Mouse (Mus musculus) liver, embryonic 14.5 days (tissue): ENCODE measurements around the gene Auts2. TPM values are rescaled to one million over a fixed set of nuclear protein-coding genes. Genes with fewer than 3 reads are reported as not detected.

Source experiments
- ATAC-seq: fragments of 200-750 bp; cut with Nextera tagmentation; 2 replicates; pipeline ENCODE4 v1.8.0; 2017; ENCODE audit warnings: moderate number of reproducible peaks, mild to moderate bottlenecking, moderate library complexity; ENCODE audit not compliant: insufficient read depth
- DNase-seq, 3 experiments: peaks; one replicate each; pipeline ENCODE4 v3.0.0-alpha.2; 2012 to 2013; ENCODE audit warnings: low read depth in 3 of 3, low spot score in 3 of 3
- H3K27ac ChIP-seq: fragments of 300-500 bp; sonication (generic); 2 replicates; pipeline ENCODE4 v1.5.1; 2014; ENCODE audit warnings: moderate library complexity, mild to moderate bottlenecking, control low read depth, inconsistent platforms
- H3K27me3 ChIP-seq: fragments of 300-500 bp; sonication (generic); 2 replicates; pipeline ENCODE4 v1.6.1; 2014; ENCODE audit warnings: mild to moderate bottlenecking, low read length, moderate library complexity; ENCODE audit not compliant: control insufficient read depth, insufficient read depth
- H3K36me3 ChIP-seq: fragments of 300-500 bp; sonication (generic); replicated peaks from 2 replicates; pipeline ENCODE4 v1.6.1; 2014; ENCODE audit warnings: low read depth; ENCODE audit not compliant: control insufficient read depth, insufficient read depth
- H3K4me1 ChIP-seq, 2 experiments: fragments of 200-500 bp in 1 of 2; fragments of 300-500 bp in 1 of 2; sonication (generic) in 1 of 2; replicated peaks; 2 replicates each; pipeline ENCODE4 v1.6.1; 2012 to 2014; ENCODE audit warnings: antibody characterized with exemption in 1 of 2, inconsistent platforms in 1 of 2, low read length in 1 of 2; ENCODE audit not compliant: control insufficient read depth in 2 of 2, insufficient read depth in 2 of 2
- H3K4me2 ChIP-seq: fragments of 300-500 bp; sonication (generic); 2 replicates; pipeline ENCODE4 v1.6.1; 2014; ENCODE audit warnings: low read depth, mild to moderate bottlenecking, control low read depth, moderate library complexity
- H3K4me3 ChIP-seq, 2 experiments: fragments of 200-500 bp in 1 of 2; fragments of 300-500 bp in 1 of 2; sonication (generic) in 1 of 2; 2 replicates each; pipeline ENCODE4 v1.5.1; 2012 to 2014; ENCODE audit warnings: low read depth in 2 of 2, low read length in 2 of 2, mild to moderate bottlenecking in 2 of 2, control low read depth in 1 of 2, inconsistent platforms in 1 of 2, moderate library complexity in 1 of 2; ENCODE audit not compliant: insufficient read depth in 1 of 2
- H3K9ac ChIP-seq: fragments of 300-500 bp; sonication (generic); replicated peaks from 2 replicates; pipeline ENCODE4 v1.6.1; 2014; ENCODE audit warnings: mild to moderate bottlenecking, control low read depth, moderate library complexity
- H3K9me3 ChIP-seq: fragments of 300-500 bp; sonication (generic); 2 replicates; pipeline ENCODE4 v1.6.1; 2016; ENCODE audit warnings: low read length, mixed read lengths; ENCODE audit not compliant: control insufficient read depth
- CTCF ChIP-seq: IDR thresholded peaks from 2 replicates; pipeline ENCODE4 v1.5.1; 2016; ENCODE audit warnings: antibody characterized with exemption, low read depth, control low read depth
- EP300 ChIP-seq: IDR thresholded peaks from 2 replicates; pipeline ENCODE4 v1.6.1; 2016; ENCODE audit warnings: antibody characterized with exemption, low read depth
- WGBS: fragments of 180-500 bp; shearing (Covaris S2); extraction: QIAGEN DNeasy Blood & Tissue Kit; methylation state at CpG from one replicate; pipeline ENCODE4 v1.1.7; 2014; ENCODE audit not compliant: insufficient replicate concordance; 5-methylcytosine and 5-hydroxymethylcytosine counted together
- polyA plus RNA-seq, 2 experiments: library from polyadenylated mRNA; depleted of rRNA in 1 of 2; stranded (reverse) in 1 of 2; unstranded in 1 of 2; fragments of >200 nt; fragmentation: Nextera tagmentation in 1 of 2; extraction: Ambion mirVana in 1 of 2; gene quantifications; 2 replicates each; pipeline versions ENCODE4 v1.2.1 to v1.2.3; 2012 to 2014

Gene Auts2
- polyA plus RNA-seq, 2 experiments, result 0.77 to 1.6 TPM

GRCm38 (mm10) chr5:131596591-131596990 is 946.6 kb downstream of the Auts2 start:
- 17% methylated on average over 10 of the region's 10 CpGs for WGBS
- Histone ChIP-seq H3K27ac (no peak overlapping the region), H3K36me3 (no peaks in the 10 kb centered on the region), H3K27me3 (no peaks in the 10 kb centered on the region), H3K9ac (no peak overlapping the region), H3K4me2 (no peak overlapping the region), H3K4me3 (no peak overlapping the region), H3K9me3 (no peaks in the 10 kb centered on the region), H3K4me1 (no peaks in the 10 kb centered on the region)
- DNase-seq (no peak), ATAC-seq (no peak)
- TF ChIP-seq CTCF (no peak), EP300 (no peak)

GRCm38 (mm10) chr5:131595730-131596129 is 947.4 kb downstream of the Auts2 start:
- no peaks in the 10 kb centered on the region for H3K4me1 ChIP-seq
- H3K4me3 ChIP-seq, result no peak overlapping the region
- no peak overlapping the region for H3K9ac ChIP-seq
- ATAC-seq (no peak), DNase-seq (no peak)
- TF ChIP-seq EP300, result no peak
- TF ChIP-seq CTCF, result no peak
- WGBS, result 29% methylated on average over 8 of the region's 8 CpGs
- no peaks in the 10 kb centered on the region for H3K9me3 ChIP-seq
- H3K4me2 ChIP-seq, result no peak overlapping the region
- H3K27ac ChIP-seq, result no peak overlapping the region
- H3K27me3 ChIP-seq, result no peaks in the 10 kb centered on the region
- no peaks in the 10 kb centered on the region for H3K36me3 ChIP-seq

- 64% methylated on average over 3 of the region's 3 CpGs for WGBS
- ATAC-seq, result no peak
- H3K27me3 ChIP-seq, result no peaks in the 10 kb centered on the region
- no peak overlapping the region for H3K9ac ChIP-seq
- H3K4me2 ChIP-seq, result no peak overlapping the region
- H3K4me1 ChIP-seq, result no peaks in the 10 kb centered on the region; a peak in 1 of 4 replicates
- no peak overlapping the region for H3K27ac ChIP-seq
- H3K4me3 ChIP-seq, result no peak overlapping the region
- no peak for TF ChIP-seq CTCF
- TF ChIP-seq EP300, result no peak
- no peak for DNase-seq
- no peaks in the 10 kb centered on the region for H3K9me3 ChIP-seq
- H3K36me3 ChIP-seq, result no peaks in the 10 kb centered on the region
Measured at GRCm38 (mm10) chr5:131594597-131594996, 948.5 kb downstream of the Auts2 start.

GRCm38 (mm10) chr5:131593261-131593660 is 949.9 kb downstream of the Auts2 start:
- Histone ChIP-seq H3K9ac (no peak overlapping the region), H3K36me3 (no peaks in the 10 kb centered on the region), H3K4me2 (no peak overlapping the region), H3K4me1 (no peaks in the 10 kb centered on the region; a peak in 1 of 4 replicates), H3K9me3 (no peaks in the 10 kb centered on the region), H3K27ac (no peak overlapping the region), H3K27me3 (no peaks in the 10 kb centered on the region), H3K4me3 (no peak overlapping the region)
- no peak for TF ChIP-seq CTCF
- TF ChIP-seq EP300, result no peak
- 61% methylated on average over 10 of the region's 10 CpGs for WGBS
- ATAC-seq (no peak), DNase-seq (no peak)

GRCm38 (mm10) chr5:131589948-131590467 is 953.1 kb downstream of the Auts2 start:
- H3K4me3 ChIP-seq, result no peak overlapping the region
- H3K4me1 ChIP-seq, result no peaks in the 10 kb centered on the region; a peak in 1 of 4 replicates
- ATAC-seq (no peak), DNase-seq (no peak)
- no peak overlapping the region for H3K27ac ChIP-seq
- H3K27me3 ChIP-seq, result no peaks in the 10 kb centered on the region
- no peak overlapping the region for H3K9ac ChIP-seq
- no peaks in the 10 kb centered on the region for H3K36me3 ChIP-seq
- WGBS, result 59% methylated on average over 6 of the region's 6 CpGs
- no peak overlapping the region for H3K4me2 ChIP-seq
- TF ChIP-seq CTCF, result no peak
- no peak for TF ChIP-seq EP300
- no peaks in the 10 kb centered on the region for H3K9me3 ChIP-seq
